Mouse (Mus musculus): ENCODE data around the gene Lrp2.
"Not testable (repeated sequence)": the region's sequence is repeated elsewhere in the genome, so short reads cannot be mapped to it uniquely, and the experiment has no call there.

Gene Lrp2

GRCm38 (mm10) chr2:69584117-69584933 is 1.5 kb downstream of the Lrp2 start:
- DNase-seq (ENCODE audit: low spot score in 2 of 2), result no peak

- no peak for DNase-seq (ENCODE audit: low spot score in 2 of 2)
These were observed 3.0 kb downstream of the Lrp2 start for GRCm38 (mm10) chr2:69582861-69583260.

GRCm38 (mm10) chr2:69582068-69582467 is 3.8 kb downstream of the Lrp2 start:
- not testable (repeated sequence) for DNase-seq (ENCODE audit: low spot score in 2 of 2)

- DNase-seq (ENCODE audit: low spot score in 2 of 2), result no peak
These were observed 5.8 kb downstream of the Lrp2 start for GRCm38 (mm10) chr2:69580091-69580490.

- no peak for DNase-seq (ENCODE audit: low spot score in 2 of 2)
These were observed 7.7 kb downstream of the Lrp2 start for GRCm38 (mm10) chr2:69578206-69578605.

- DNase-seq (ENCODE audit: low spot score in 2 of 2), result no peak
These were observed 9.3 kb downstream of the Lrp2 start for GRCm38 (mm10) chr2:69576531-69576930.

- no peak for DNase-seq (ENCODE audit: low spot score in 2 of 2)
These were observed 10.9 kb downstream of the Lrp2 start for GRCm38 (mm10) chr2:69574934-69575333.

GRCm38 (mm10) chr2:69574261-69574660 is 11.6 kb downstream of the Lrp2 start:
- no peak for DNase-seq (ENCODE audit: low spot score in 2 of 2)

- DNase-seq (ENCODE audit: low spot score in 2 of 2), result no peak
These were observed 12.2 kb downstream of the Lrp2 start for GRCm38 (mm10) chr2:69573733-69574054.

GRCm38 (mm10) chr2:69573038-69573732 is 12.7 kb downstream of the Lrp2 start:
- no peak for DNase-seq (ENCODE audit: low spot score in 2 of 2)

- no peak for DNase-seq (ENCODE audit: low spot score in 2 of 2)
These were observed 15.3 kb downstream of the Lrp2 start for GRCm38 (mm10) chr2:69570556-69570955.

- no peak for DNase-seq (ENCODE audit: low spot score in 2 of 2)
These were observed 19.6 kb downstream of the Lrp2 start for GRCm38 (mm10) chr2:69566281-69566680.

GRCm38 (mm10) chr2:69563492-69563891 is 22.4 kb downstream of the Lrp2 start:
- no peak for DNase-seq (ENCODE audit: low spot score in 2 of 2)

GRCm38 (mm10) chr2:69562761-69563160 is 23.1 kb downstream of the Lrp2 start:
- DNase-seq (ENCODE audit: low spot score in 2 of 2), result no peak

GRCm38 (mm10) chr2:69560221-69560620 is 25.6 kb downstream of the Lrp2 start:
- no peak for DNase-seq (ENCODE audit: low spot score in 2 of 2)

- no peak for DNase-seq (ENCODE audit: low spot score in 2 of 2)
These were observed 26.5 kb downstream of the Lrp2 start for GRCm38 (mm10) chr2:69559380-69559779.

GRCm38 (mm10) chr2:69556686-69557085 is 29.2 kb downstream of the Lrp2 start:
- DNase-seq (ENCODE audit: low spot score in 2 of 2), result no peak

GRCm38 (mm10) chr2:69551639-69552038 is 34.2 kb downstream of the Lrp2 start:
- no peak for DNase-seq (ENCODE audit: low spot score in 2 of 2)

- no peak for DNase-seq (ENCODE audit: low spot score in 2 of 2)
These were observed 39.0 kb downstream of the Lrp2 start for GRCm38 (mm10) chr2:69546823-69547222.

- no peak for DNase-seq (ENCODE audit: low spot score in 2 of 2)
These were observed 49.8 kb downstream of the Lrp2 start for GRCm38 (mm10) chr2:69536018-69536417.

GRCm38 (mm10) chr2:69531528-69532055 is 54.3 kb downstream of the Lrp2 start:
- no peak for DNase-seq (ENCODE audit: low spot score in 2 of 2)

- DNase-seq (ENCODE audit: low spot score in 2 of 2), result no peak
These were observed 55.0 kb downstream of the Lrp2 start for GRCm38 (mm10) chr2:69530691-69531527.

Measured in spleen, postnatal 4 days (tissue).